Mouse (Mus musculus) myocyte (in vitro differentiated cells): ENCODE measurements around the gene Prrg4.

ENCODE experiments used
- MAX ChIP-seq: IDR thresholded peaks from one replicate; pipeline ENCODE4 v1.6.1; 2011; ENCODE audit warnings: low read depth, mild to moderate bottlenecking, control low read depth
- POLR2A ChIP-seq: IDR thresholded peaks from one replicate; pipeline ENCODE4 v1.6.1; 2011; ENCODE audit warnings: low read depth, mild to moderate bottlenecking, control low read depth, moderate library complexity; ENCODE audit not compliant: insufficient read length
- POLR2AphosphoS2 ChIP-seq: IDR thresholded peaks from one replicate; pipeline ENCODE4 v1.6.1; 2011; ENCODE audit warnings: low read depth, control low read depth; ENCODE audit not compliant: insufficient read length
- SRF ChIP-seq: IDR thresholded peaks from one replicate; pipeline ENCODE4 v1.6.1; 2011; ENCODE audit warnings: low read depth; ENCODE audit not compliant: control insufficient read depth, insufficient read length
- TCF12 ChIP-seq: IDR thresholded peaks from one replicate; pipeline ENCODE4 v1.6.1; 2011; ENCODE audit warnings: mild to moderate bottlenecking, control low read depth; ENCODE audit not compliant: poor library complexity, insufficient read depth, severe bottlenecking
- USF1 ChIP-seq: IDR thresholded peaks from one replicate; pipeline ENCODE4 v1.6.1; 2011; ENCODE audit warnings: low read depth, mild to moderate bottlenecking, control low read depth, moderate library complexity

DNA sequence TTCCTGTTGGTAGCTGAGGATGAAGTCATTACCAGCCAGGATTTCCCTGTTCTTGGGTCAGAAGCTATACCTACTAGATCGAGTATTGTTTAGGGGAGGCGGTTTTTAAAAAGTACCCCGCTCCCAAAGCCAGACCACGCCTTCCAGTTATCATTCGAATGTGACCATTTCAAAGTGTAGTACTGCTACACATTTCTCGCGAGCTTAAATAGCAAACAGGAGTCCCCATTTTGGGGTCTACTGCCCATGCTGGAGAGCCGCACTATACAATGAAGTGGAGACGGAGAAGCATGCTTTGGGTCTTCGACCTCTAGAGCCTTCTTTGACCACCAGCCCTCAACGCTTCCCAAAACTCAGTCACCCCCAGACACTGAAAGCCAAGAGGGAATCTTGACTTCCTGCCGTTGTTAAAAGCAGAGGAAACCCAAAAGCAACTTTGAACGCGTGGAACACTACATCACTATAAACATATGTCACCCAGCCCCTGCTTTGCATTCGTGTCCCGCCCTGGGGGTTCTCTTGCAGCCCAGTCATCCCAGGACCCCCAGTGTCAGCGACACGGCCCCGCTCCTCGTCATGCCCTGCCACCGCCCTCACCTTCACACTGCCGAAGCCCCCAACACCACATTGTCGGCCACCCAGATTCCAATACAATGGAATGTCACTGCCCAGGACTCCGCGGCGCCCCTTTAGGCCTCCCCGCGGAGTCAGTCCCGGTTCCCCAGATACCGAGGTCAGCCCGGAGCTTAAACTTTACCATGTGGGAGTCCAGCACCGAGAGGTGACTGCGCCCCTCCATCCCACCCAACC, 33.9 kb downstream of the Prrg4 start:
- peak; percentile 14 for TF ChIP-seq POLR2AphosphoS2
- no peak for TF ChIP-seq SRF
- peak; percentile 28 for TF ChIP-seq POLR2A
- TF ChIP-seq MAX, result no peak
- TF ChIP-seq TCF12, result no peak
- no peak for TF ChIP-seq USF1
